Mouse (Mus musculus) embryo, embryonic 9.5 days (tissue): ENCODE data around the gene Pls1.

Experiments
- DNase-seq: peaks from one replicate; pipeline ENCODE4 v3.0.0-alpha.2; 2017; ENCODE audit errors: extremely low spot score

Pls1 gene

DNA sequence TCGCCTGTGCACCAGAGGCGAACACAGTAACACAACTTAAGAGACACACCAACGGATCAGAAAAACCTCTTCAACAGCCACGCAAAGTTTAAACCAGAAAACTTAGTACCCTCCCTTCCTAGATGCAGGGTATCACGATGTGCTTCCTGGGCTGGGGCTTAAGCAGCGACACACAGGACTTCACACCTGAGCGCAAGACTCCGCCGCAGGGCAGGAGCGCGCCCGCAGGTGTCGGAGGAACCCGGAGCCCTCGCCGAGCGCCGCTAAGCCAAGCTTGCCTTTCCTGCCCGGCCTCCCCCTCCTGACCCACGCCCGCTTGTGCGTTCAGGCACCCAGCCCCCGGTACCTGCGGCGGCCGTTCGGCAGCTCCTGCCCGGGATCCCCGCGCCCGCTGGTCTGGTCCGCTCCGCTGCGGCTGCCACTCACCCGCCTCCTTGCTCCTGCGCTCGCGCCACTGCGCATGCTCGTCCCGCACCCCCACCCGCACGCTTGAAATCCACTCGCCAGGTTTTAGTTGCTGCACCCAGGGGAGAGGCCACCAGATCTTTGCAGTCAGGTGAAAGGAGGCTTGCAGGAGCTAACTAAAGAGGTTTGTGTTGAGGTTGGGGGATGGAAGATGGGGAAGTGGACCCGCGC lies at the start of gene Pls1:
Pls1 (minus strand) TSS at position 487 of the 636 bp plus-strand sequence.
- peak; percentile 89 for DNase-seq

DNA sequence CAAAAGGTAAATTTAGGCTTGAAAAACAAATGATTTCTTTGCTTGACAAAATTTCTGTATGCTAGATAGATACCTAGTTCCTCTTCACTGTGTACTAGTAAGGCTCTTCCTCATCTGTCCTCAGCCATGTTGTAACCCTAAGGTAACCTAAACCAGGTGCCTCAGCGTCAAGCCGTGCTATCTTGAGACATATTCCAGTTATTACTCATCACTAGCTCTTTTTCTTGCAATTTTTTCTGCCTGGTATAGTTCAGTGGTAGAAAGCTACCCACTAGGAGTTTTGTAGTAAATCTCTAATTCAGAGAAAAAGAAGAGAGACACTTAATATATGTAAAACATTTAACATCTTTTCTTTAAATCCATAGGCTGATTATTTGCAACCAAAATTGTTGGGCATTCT lies 37.6 kb upstream of the Pls1 start:
- no peak for DNase-seq

DNA sequence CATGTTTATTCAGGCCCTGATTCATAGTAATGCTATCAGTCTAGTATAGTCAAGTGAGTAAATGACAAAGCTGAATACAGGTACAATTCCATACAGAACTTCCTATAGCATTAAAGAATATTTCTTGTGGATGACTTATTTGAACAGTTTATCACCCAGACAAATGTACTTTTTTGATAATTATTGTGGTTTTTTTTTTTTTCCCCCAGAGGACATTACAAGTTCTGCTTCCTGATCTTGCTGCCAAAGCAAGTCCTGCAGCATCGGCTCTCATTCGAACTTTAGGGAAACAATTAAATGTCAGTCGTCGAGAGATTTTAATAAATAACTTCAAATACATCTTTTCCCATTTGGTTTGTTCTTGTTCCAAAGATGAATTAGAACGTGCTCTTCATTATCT lies 33.1 kb upstream of the Pls1 start:
- no peak for DNase-seq

GRCm38 (mm10) chr9:95858027-95858570 lies 13.0 kb upstream of the Pls1 start:
- peak; percentile 66 for DNase-seq

DNA sequence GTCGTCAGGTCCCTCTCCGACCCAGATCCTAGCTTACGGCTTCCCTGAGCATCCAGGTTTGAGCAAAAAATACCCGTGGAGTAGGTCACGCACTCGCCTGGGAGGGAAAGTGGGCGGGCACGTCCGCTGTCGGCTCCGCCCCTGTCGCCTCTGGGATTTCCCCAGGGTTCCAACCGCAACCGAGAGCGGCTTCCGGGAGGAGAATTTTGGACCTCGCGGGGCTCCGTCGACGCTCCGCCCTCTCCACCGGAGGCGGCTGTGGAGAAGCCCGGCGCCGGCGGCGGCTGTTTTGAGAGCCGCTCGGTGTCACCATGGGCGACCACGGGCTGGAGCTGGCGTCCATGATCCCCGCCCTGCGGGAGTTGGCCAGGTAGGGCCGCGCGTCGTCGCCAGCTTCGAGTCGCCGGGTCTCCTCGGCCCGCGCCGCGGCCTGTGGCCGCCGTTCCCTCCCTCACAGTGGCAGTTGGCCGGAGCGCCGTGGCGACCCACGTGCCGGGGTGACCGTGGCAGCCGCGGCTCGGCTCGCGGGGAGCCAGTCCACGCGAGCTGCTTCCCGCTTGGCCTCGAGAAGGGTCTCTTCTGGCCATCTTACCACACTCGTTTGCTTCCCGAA lies 12.4 kb upstream of the Pls1 start, which contains the start of gene Atr:
Atr (plus strand) TSS at position 184 of the 613 bp plus-strand sequence.
- DNase-seq, result peak; percentile 90

DNA sequence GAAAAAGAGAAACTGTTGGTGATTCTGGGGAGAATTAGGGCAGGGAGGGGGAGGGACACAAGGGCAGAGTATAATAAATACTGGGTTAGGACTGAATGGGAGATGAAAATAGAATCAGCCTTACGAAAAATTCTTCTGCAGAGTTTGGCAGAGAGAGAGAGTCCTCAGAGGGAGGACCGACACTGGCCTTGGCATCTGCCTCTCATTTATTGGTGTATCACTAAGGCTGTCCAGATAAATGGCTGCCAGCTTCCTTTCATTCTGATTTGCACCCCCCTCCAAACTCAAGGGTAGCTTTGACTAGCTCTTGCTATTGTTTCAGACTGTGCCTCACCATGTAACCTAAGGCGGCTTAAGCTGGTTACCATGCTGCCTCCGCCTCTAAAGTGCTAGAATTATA lies 10.9 kb upstream of the Pls1 start:
- no peak for DNase-seq

DNA sequence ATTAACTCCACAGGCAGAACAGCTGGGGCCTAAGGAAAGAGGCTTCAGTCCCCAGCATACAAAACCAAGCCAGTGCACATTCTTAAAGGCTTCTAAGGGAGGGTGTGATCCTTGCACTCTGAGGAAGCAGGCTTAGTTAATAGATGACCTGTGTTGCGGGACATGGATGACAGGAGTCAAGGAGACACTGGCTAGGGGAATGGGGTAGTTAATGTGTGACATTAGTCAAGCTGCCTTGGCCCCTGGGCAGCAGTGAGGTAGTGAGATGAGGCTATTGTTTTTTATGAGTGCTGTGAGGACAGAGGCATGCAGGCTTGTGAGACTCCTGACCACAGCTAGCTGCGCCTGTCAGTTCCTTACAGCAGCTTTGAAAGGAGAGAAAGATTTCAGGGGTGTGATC lies 9.8 kb upstream of the Pls1 start:
- no peak for DNase-seq

DNA sequence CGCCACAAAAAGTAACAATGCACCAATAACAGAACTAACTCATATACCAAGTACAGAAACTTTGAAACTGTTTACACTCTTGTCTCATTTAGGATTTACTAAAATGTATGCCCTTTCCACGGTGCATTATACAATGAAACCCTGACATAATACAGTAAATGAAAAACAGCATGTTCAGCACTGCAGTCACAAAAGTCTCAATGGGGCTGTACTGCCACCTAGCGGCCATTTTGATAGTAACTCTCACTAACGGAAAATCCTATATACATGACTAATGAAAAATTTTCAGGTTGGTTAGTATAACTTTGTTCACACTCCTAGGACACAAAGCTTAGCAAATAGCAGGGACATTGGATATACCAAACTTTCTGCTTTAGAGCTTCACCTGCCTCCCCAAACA lies 7.8 kb upstream of the Pls1 start:
- peak; percentile 72 for DNase-seq

GRCm38 (mm10) chr9:95851671-95852070 lies 6.6 kb upstream of the Pls1 start:
- DNase-seq, result no peak

- no peak for DNase-seq
Measured at GRCm38 (mm10) chr9:95845711-95846110, 600 bp upstream of the Pls1 start.

DNA sequence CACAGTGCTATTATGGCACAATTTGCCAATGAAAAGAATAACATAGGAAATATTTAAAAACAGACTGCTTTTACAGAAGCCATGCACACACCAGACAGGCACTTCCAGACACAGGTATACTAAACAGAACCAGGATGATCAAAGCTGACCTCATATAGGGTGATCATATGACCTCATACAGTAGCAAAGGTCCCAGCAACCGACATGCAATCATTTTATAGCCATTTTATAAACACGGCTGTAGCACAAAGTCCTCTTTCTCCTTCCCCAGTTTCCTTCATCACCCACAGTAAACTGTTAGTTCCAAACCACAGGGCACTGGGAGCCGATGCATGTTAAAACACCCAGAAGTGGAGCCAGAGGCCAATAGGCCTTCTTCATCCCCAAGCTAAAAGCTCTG lies 5.7 kb downstream of the Pls1 start:
- no peak for DNase-seq

DNA sequence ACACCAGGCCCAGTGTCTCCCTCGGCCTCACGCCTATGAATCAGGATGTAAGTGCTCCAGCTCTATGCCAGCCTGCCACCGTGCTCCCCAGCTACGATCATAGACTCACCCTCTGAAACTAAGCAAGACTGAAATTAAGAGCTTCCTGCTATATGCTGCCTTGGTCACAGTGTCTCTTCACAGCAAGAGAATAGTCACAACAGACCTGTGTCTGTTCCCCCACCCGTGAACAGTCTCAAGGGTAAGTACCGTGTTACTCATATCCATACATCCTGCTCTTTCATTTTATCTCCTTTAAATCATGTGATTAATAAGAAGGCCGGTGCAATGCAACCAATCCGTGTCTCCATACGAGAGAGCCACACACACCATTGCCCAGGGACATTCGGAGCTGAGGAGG lies 9.4 kb downstream of the Pls1 start:
- DNase-seq, result no peak

GRCm38 (mm10) chr9:95834799-95835198 lies 10.3 kb downstream of the Pls1 start:
- no peak for DNase-seq

DNA sequence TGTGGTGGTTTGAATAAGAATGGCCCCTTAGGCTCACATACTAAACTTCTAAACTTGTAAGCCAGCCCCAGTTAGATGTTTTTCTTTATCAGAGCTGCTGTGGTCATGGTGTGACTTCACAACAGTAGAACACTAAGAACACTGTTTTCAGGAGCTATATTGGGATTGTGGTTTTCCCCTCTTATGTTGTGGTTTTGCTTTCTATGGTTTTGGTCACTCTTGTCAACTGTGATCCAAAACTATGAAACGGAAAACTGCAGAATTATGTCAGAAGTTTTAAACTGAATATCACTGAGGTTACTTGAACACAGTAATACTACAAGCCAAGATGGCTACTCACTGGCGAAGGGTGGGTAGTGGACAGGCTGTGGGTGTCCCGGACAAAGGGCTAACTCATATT lies 12.4 kb downstream of the Pls1 start:
- DNase-seq, result no peak

DNA sequence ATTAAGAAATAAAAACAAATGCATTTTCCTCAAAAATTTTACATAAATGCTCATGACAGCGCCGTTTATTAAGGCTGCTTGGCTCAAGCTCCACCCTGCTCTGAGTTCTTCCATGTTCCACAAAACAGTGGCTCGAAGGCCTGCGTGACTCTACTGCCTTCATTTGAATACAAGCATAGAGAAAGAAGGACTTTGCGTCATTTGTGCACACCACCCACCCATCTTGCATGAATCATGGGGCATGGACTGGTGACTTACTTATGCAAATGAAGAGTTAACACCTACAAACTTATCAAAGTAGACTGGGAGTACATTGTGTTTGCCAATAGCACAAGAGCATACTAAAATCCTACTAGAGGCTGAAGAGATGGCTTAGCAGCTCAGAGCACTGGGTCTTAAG lies 17.5 kb downstream of the Pls1 start:
- DNase-seq, result no peak

DNA sequence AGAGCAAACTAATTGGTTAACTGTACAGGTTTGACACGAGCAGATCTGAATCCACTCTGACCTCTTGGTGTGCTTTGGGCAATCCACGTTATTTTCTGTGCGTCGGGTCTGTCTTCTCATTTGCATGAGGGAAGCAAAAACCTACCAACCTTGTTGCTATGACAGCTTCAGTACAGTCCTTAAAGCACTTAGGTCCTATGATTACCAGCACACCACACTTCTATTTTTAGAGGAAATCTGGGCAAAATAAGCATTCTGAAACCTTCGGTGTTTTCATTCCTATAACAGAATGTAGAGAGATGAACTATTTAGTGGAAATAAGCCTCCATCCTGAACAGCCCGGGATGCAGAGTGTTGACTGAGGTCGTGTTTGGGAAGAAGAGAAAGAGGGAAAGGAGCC lies 22.6 kb downstream of the Pls1 start:
- DNase-seq, result no peak

DNA sequence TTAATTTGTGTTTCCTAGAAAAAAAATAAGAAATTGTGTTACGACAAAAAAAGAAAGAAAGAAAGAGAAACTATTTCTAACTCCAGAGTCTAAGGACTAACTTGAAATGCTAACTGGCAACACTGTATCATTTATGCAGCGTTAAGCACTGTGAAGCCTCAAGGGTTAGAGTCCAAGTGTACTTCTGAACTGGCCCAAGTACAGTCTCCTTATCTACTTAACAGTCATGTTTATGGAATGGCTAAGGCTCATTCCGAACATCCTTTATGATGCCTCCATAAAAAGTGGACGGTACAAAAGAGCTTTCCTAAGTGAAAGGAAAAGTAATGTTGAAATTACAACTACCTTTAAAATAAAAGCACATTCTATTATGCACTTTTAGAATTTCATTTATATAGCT lies 29.4 kb downstream of the Pls1 start:
- DNase-seq, result no peak

GRCm38 (mm10) chr9:95815015-95815673 lies 30.0 kb downstream of the Pls1 start:
- no peak for DNase-seq

DNA sequence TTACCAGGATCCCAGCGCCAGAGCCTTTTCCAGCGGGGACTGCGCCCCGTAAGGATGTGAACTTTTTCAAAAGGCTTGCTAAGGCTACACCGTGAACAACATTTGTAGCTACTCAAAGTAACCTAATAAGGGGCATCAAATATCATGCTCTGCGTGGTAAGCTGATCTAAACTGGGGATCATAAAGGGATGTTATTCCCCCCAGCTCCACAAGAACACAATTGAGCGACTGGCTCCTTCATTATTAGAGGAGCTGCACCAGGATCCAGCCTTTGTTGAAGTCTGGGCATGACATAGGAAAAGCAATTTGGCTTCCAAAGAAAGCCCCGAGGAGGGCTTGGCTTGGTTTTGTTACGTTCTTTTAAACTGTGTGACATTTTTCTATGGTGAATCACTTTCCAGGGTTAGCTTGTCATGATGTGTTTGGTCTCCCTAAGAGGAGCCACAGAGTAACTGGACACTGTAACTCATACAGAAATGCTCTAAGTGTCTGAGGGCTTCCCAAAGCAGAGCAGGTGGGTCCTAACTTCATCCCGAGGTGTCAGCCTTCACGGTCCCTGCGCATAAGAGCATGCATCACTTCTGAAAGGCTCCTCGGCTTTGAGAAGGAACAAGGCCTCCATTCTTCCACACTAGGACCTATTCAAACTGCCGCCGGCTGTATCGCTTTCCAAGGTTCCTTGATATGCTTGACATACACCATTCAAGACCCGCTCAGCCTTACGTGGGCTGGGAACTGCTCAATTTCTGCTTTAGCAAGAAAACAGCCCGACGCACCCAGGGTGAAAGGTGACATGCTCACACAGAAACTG lies 31.2 kb downstream of the Pls1 start:
- peak; percentile 7 for DNase-seq

- no peak for DNase-seq
Measured at GRCm38 (mm10) chr9:95811817-95812216, 33.3 kb downstream of the Pls1 start.

GRCm38 (mm10) chr9:95809596-95809995 lies 35.5 kb downstream of the Pls1 start:
- DNase-seq, result no peak

DNA sequence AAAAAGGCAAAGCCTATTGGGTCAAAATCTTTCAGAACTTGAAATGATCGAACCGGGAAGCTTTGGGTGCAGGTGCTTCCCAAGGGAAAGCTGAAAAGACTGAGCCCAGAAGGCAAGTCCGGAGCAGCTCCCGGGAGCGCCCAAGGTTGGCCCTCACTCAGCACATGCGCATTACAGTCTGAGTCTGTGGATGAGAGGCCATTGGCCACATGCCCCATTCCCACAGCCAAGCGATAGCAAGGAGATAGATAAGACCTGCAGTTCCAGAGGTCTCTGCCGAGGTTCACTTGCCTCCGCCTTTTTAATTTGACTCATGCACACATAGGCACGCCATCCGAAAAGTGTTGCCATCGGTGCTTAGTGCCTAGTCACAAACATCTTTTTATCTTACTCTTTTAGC lies 39.7 kb downstream of the Pls1 start:
- DNase-seq, result no peak
